Mouse (Mus musculus) hindlimb bud, embryonic 11.5 days (tissue): ENCODE data around the gene Cyp27a1.

ENCODE experiments used
- DNase-seq: peaks from one replicate; pipeline ENCODE4 v3.0.0-alpha.2; 2012; ENCODE audit warnings: low read depth, low spot score; ENCODE audit errors: extremely low spot score

Cyp27a1 gene

DNA sequence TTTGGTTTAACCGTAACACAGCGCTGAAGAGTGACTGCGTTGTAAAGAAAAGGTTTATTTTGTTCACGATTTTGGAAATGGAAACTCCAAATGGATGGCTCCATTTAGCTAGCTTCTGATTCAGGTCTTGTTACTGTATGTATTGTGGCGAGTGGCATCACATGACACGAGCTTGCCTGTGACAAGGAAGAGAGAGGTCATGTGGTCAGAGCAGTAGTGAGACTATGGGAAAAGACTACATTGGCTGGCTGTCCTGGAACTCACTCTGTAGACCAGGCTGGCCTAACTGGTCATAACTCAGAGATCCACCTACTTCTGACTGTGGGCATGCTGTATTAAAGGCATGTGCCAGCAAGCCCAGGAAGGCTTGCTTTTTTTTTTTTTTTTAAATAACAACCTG lies 2.5 kb downstream of the Cyp27a1 start:
- no peak for DNase-seq

GRCm38 (mm10) chr1:74718113-74718512 lies 4.7 kb downstream of the Cyp27a1 start:
- no peak for DNase-seq

DNA sequence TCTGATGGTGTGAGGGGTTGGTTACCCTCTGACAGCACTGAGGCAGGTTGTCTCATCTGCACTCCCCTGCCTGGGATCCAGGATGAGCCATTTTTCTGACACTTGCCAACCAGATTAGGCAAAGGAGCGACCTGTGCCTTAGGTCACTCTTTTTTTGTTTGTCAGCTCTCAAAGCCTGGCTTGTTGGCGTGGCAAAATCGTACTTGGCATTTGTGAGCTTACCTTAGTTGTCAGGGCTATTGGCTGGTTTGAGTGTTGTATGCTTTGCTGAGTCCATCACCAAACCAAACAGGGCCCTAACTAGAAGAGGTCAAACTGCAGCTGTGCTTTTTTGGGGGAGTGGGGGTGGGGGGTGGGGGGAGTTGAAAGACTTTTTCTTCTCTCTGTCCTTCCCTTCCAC lies 5.9 kb downstream of the Cyp27a1 start:
- no peak for DNase-seq

DNA sequence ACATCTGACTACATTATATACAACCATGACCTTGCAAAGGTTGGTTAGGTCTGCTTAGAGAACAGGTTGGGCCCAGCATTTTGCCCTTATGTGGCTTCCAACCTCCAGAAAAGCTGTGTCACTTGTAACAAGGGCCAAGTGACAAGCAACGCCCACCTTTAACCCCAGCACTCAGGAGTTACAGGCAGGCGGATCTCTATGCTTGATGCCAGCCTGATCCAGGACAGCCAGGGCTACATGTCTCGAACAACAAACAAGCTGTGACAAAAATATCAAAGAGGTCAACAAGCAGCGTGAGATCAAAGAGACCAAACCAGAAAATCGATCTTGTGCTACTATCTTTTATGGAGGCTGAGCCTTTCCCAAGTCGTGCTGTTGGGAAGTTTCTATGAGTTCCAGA lies 8.3 kb downstream of the Cyp27a1 start:
- no peak for DNase-seq

DNA sequence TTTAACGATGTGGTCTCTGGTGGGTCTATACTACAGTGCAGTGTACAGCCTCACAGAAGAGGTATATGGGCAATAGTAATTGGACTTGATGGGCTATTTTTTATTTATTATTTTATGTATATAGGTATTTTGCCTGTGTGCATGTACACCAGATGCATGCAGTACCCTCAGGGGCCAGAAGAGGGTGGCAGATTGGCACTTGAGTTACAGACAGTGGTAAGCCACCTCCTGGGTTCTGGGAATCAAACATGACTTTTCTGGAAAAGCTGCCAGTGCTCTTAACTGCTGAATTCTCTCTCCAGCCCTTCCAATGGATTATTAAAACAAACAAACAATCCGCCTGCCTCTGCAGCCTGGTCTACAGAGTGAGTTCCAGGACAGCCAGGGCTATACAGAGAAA lies 10.4 kb downstream of the Cyp27a1 start:
- no peak for DNase-seq

GRCm38 (mm10) chr1:74726114-74726513 lies 12.7 kb downstream of the Cyp27a1 start:
- no peak for DNase-seq

- DNase-seq, result no peak
These were observed 13.3 kb downstream of the Cyp27a1 start for GRCm38 (mm10) chr1:74726674-74727073.

GRCm38 (mm10) chr1:74728446-74728845 lies 15.1 kb downstream of the Cyp27a1 start:
- no peak for DNase-seq

DNA sequence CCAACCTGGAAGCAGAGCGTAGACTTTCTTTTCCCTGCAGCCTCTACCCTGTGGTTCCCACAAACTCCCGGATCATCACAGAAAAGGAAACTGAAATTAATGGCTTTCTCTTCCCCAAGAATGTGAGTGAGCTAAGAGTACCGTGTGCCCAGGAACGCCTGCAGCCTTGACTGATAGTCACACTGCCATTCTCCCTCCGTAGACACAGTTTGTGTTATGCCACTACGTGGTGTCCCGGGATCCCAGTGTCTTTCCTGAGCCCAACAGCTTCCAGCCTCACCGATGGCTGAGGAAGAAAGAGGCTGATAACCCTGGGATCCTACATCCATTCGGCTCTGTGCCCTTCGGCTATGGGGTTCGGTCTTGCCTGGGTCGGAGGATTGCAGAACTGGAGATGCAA lies 23.6 kb downstream of the Cyp27a1 start:
- no peak for DNase-seq

DNA sequence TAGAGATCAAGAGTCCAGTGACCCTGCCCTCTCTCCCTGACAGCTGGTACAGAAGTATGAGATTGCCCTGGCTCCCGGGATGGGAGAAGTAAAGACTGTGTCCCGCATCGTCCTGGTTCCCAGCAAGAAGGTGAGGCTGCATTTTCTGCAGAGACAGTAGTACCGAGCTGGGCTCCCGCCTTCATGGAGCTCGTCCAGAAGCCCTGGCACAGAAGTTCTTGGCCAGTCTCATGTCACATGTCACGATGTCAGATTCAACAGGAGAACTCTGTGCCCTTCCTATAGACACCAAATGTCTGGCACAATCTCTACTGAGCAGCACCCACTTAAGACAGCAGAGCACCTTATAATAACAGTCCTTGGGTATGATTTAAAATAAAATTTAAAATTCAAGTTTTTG lies 24.1 kb downstream of the Cyp27a1 start:
- DNase-seq, result no peak

GRCm38 (mm10) chr1:74740846-74741245 lies 27.5 kb downstream of the Cyp27a1 start:
- DNase-seq, result no peak

- no peak for DNase-seq
These were observed 34.0 kb downstream of the Cyp27a1 start for GRCm38 (mm10) chr1:74747335-74747734.

DNA sequence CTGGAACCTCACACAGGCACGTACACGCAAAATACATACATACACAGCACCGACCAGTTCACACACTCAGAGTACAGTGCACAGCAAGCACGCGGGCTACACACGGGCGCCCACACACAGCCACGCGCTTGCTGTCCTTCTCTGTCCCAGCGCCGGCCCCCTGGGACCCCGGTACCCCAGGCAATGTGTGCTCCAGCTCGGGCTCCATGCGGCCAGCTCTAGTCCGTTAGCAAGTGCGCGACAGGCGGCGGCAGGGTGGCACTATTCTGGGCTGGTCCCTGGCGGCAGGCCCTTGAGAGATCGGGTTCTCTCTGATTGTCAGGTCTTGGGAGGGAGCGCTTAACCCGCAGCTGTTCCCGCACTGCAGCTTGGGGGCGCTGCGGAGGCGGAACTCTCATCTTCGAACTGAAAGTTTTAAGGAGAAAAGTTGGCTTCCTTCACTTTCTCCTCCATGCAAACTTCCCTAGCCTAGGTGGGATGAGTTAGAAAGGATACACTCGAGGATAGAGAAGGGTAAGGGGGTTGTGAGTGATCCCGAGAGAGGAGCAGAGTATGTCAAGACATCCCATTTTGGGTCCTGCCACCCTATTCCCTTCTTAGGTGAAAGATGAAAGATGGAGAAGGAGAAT lies 35.4 kb downstream of the Cyp27a1 start, which contains the start of gene Prkag3:
Prkag3 (minus strand) TSS at position 579 of the 629 bp plus-strand sequence.
- no peak for DNase-seq

DNA sequence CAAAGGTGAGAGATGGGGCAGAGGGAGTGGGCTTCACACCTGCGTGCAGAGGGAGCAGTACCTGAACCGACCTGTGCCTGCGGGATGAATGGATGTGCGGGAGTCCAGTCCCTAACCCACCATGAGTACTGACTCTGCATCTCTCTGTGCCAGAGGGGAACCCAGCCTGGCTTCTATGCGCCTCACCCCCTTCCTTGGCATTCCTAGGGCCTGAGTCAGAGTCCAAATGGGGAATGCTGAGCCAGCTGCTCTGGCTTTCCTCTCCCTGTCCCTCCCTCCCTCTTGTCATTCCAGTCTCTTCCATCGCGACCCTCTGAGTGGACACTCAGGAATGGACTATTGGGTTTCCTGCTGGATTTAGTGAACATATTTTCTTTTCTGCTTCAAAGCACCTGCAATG lies 35.9 kb downstream of the Cyp27a1 start:
- DNase-seq, result no peak

GRCm38 (mm10) chr1:74750683-74751082 lies 37.3 kb downstream of the Cyp27a1 start:
- no peak for DNase-seq

- no peak for DNase-seq
These were observed 38.8 kb downstream of the Cyp27a1 start for GRCm38 (mm10) chr1:74752150-74752549.

GRCm38 (mm10) chr1:74752833-74753232 lies 39.5 kb downstream of the Cyp27a1 start:
- DNase-seq, result no peak

DNA sequence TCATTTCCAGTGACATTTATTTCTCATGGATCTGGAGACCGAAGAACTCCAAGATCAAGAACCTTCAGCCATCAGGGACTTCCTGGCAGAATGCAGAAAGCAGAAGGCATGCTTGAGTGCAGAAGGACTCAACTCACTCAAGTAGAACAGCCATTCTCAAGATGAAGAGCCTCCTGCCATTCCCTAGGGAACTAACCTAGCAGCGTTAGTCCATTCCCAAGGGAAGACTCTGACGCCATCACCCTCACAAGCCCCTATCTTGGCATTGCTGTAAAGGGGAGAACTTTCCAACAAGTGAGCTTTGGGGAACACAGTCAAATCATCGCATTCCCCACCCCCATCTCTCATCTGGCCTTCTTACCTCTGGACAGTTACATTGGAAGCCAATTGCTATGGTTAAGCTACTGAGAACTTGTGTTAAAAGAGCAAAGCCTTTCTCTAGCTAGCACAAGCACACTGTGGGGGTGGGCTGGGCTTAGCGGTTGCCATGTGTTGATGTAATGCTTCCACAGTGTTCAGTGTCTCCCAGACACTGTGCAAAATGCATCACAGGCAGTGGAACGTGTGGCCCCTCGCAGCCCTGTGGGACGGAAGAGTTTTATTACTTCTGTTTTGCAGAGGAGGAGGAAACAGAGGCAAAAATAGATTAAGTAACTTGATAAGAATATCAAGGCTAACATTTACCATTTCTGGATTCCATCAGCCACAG lies 40.0 kb downstream of the Cyp27a1 start:
- DNase-seq, result no peak

GRCm38 (mm10) chr1:74754175-74754785 lies 40.9 kb downstream of the Cyp27a1 start:
- no peak for DNase-seq

DNA sequence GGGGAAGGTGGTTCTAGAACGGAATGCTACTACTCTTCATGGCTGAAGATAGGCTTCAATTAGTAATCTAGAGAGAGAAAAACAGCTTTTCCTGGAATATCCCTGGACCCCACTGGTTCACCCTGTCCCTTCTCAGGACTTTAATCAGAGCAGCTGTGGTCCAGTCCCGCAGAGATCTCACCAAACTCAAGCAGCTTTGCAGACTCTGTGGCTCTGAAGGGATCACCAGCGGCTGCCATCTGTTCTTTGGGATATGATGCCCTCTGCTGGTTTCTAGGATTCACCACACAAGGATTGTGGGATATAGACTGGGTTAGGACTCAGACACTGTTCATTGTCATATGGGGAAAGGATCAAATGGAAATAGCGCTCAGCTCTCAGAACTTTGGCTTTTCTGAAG lies 46.4 kb downstream of the Cyp27a1 start:
- no peak for DNase-seq

DNA sequence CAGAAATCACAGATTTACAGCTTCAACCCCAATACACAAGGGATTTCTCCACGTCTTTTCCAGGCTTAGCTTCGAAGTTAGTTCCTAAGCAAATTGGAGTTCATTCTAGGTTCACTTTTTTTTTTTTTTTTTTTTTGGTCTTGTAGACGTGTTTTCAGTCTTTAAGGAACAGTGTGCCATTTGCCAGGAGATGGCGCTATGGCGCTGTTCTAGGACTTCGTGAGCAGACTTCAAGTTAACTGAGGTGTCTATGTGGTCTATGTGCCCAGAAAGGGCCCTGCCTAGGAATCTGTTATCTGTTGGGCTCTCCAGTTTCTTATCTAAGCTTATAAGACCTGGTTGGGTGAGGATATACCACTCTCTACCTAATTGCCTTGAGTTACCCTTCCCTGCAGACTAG lies 49.7 kb downstream of the Cyp27a1 start:
- peak; percentile 72 for DNase-seq

- DNase-seq, result no peak
These were observed 57.5 kb downstream of the Cyp27a1 start for GRCm38 (mm10) chr1:74770727-74771466.
